Mouse (Mus musculus) liver, embryonic 15.5 days (tissue): Measurements from ENCODE around the gene Tamm41. TPM values are rescaled to one million over a fixed set of nuclear protein-coding genes. Genes with fewer than 3 reads are reported as not detected.

Experiments
- ATAC-seq: fragments of 200-750 bp; cut with Nextera tagmentation; 2 replicates; pipeline ENCODE4 v1.8.0; 2017; ENCODE audit warnings: moderate number of reproducible peaks, mild to moderate bottlenecking, moderate library complexity; ENCODE audit not compliant: insufficient read depth
- H3K27ac ChIP-seq: fragments of 300-500 bp; sonication (generic); replicated peaks from 2 replicates; pipeline ENCODE4 v1.5.1; 2015; ENCODE audit warnings: mild to moderate bottlenecking, inconsistent platforms
- H3K27me3 ChIP-seq: fragments of 300-500 bp; sonication (generic); 2 replicates; pipeline ENCODE4 v1.6.1; 2015; ENCODE audit warnings: mild to moderate bottlenecking, inconsistent platforms
- H3K36me3 ChIP-seq: fragments of 300-500 bp; sonication (generic); replicated peaks from 2 replicates; pipeline ENCODE4 v1.6.1; 2015; ENCODE audit warnings: moderate library complexity, mild to moderate bottlenecking, inconsistent platforms
- H3K4me1 ChIP-seq: fragments of 300-500 bp; sonication (generic); replicated peaks from 2 replicates; pipeline ENCODE4 v1.6.1; 2015; ENCODE audit warnings: inconsistent platforms
- H3K4me2 ChIP-seq: fragments of 300-500 bp; sonication (generic); 2 replicates; pipeline ENCODE4 v1.6.1; 2015; ENCODE audit warnings: moderate library complexity, mild to moderate bottlenecking, inconsistent platforms
- H3K4me3 ChIP-seq: fragments of 300-500 bp; sonication (generic); replicated peaks from 2 replicates; pipeline ENCODE4 v1.5.1; 2015; ENCODE audit warnings: mild to moderate bottlenecking, inconsistent platforms
- H3K9ac ChIP-seq: fragments of 300-500 bp; sonication (generic); 2 replicates; pipeline ENCODE4 v1.6.1; 2015; ENCODE audit warnings: moderate library complexity, mild to moderate bottlenecking, inconsistent platforms
- H3K9me3 ChIP-seq: fragments of 300-500 bp; sonication (generic); replicated peaks from 2 replicates; pipeline ENCODE4 v1.6.1; 2016; ENCODE audit warnings: inconsistent platforms
- WGBS: fragments of 180-500 bp; shearing (Covaris S2); methylation state at CpG from one replicate; pipeline ENCODE4 v1.1.7; 2015; ENCODE audit warnings: mixed read lengths; ENCODE audit not compliant: insufficient replicate concordance; 5-methylcytosine and 5-hydroxymethylcytosine counted together
- polyA plus RNA-seq: library from polyadenylated mRNA; unstranded; fragments of >200 nt; fragmentation: Nextera tagmentation; extraction: Ambion mirVana; gene quantifications from 2 replicates; pipeline ENCODE4 v1.2.1, GENCODE M21; 2015

The Tamm41 gene
- polyA plus RNA-seq, 1 experiment from 2014 or later: 23.7 TPM

- H3K27ac ChIP-seq: no peak overlapping the region
- no peak overlapping the region for H3K4me2 ChIP-seq
- ATAC-seq: no peak
- peaks cover 63% of the 10 kb centered on the region for H3K27me3 ChIP-seq
- no peaks in the 10 kb centered on the region for H3K36me3 ChIP-seq
- H3K4me1 ChIP-seq: peaks cover 17% of the 10 kb centered on the region
- H3K9me3 ChIP-seq: no peaks in the 10 kb centered on the region
- H3K9ac ChIP-seq: no peak overlapping the region
- 47% methylated on average over 5 of the region's 5 CpGs for WGBS
- H3K4me3 ChIP-seq: no peak overlapping the region
Observed at GRCm38 (mm10) chr6:114970895-114971294, 66.8 kb downstream of the Tamm41 start.

DNA sequence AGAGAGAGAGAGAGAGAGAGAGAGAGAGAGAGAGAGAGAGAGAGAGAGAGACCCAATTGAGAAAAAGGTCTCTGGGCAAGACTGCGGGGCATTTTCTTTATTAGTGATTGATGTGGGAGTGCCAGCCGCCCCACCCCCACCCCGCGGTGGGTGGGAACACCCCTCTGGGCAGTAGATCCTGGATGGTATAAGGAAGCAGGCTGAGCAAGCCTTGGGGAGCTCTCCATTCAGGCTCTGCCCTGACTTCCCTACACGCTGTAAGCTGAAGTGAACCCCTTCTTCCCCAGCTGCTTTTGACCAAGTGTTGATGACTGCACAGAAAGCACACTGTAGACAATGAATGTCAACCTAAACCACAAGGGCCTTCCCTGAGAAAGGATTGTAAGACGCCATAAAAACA lies 67.3 kb downstream of the Tamm41 start:
- Histone ChIP-seq H3K27me3 (peaks cover 68% of the 10 kb centered on the region), H3K27ac (no peak overlapping the region), H3K36me3 (no peaks in the 10 kb centered on the region), H3K4me3 (no peak overlapping the region), H3K4me2 (no peak overlapping the region), H3K9ac (no peak overlapping the region), H3K9me3 (no peaks in the 10 kb centered on the region), H3K4me1 (peaks cover 17% of the 10 kb centered on the region)
- ATAC-seq: no peak
- WGBS: 19% methylated on average over 6 of the region's 6 CpGs

DNA sequence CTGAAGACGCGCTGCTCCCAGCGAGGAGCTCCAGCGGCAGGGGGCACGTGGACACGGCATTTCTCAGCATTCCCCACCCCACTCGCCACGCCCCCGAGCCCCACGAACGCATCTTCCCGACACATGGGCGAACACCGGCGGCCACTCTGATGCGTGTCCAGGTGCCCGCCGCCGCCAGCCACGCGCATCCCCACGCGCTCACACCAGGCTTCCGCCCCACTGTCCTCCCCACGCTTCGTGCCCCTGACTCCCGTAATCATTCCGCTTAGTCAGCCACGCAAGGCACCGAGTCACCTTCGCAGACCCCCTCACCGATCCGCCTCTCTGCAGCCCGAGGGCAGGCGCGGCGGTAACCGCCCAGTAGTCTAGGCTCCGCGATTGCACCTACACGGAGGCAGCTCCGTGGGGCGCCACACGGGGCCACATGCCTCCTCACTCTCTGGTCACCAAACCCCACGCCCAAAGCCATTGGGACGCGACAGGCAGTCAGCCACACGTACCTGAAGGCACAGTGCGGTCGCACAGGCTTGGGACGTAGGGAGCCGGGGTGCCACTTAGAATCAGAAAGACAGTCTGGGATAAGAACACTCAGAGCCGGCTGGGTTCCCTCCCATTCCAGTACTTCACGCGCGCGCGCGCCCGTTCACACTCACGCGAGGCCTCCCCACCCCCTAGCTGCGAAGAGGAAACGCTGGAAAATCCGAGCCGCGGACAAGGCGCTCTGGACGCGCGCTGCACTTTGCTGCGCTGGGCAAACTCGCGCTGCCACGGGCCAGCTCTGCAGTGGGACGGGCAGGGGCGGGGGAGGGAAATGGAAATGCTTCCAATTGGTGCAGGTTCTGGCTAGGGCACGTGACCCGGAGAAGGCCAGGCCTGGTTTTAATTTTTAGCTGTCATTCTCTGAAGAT lies 68.2 kb downstream of the Tamm41 start, which contains the start of gene Vgll4:
TSS of gene Vgll4 (minus strand) at position 782 of the 908 bp plus-strand sequence.
- H3K36me3 ChIP-seq: no peaks in the 10 kb centered on the region
- H3K27me3 ChIP-seq: peaks cover 75% of the 10 kb centered on the region
- peak within 1 kb of the TSS; percentile 58 for H3K4me3 ChIP-seq
- peak within 1 kb of the TSS; percentile 83 for H3K4me2 ChIP-seq
- WGBS: 1% methylated on average over 79 of the region's 79 CpGs
- no peak within 1 kb of the TSS for H3K9ac ChIP-seq
- no peaks in the 10 kb centered on the region for H3K9me3 ChIP-seq
- H3K4me1 ChIP-seq: peaks cover 17% of the 10 kb centered on the region
- ATAC-seq: 0 out of 2 replicates have a peak, but pooled peaks have one; percentile 37
- H3K27ac ChIP-seq: no peak within 1 kb of the TSS

GRCm38 (mm10) chr6:114968361-114969212 lies 69.1 kb downstream of the Tamm41 start:
- H3K4me3 ChIP-seq: peak overlapping the region; percentile 58
- no peaks in the 10 kb centered on the region for H3K9me3 ChIP-seq
- no peak overlapping the region for H3K27ac ChIP-seq
- peaks cover 17% of the 10 kb centered on the region for H3K4me1 ChIP-seq
- peak overlapping the region; percentile 83 for H3K4me2 ChIP-seq
- H3K27me3 ChIP-seq: peaks cover 75% of the 10 kb centered on the region
- H3K9ac ChIP-seq: no peak overlapping the region; the same call in 1 of the 2 replicates
- no peaks in the 10 kb centered on the region for H3K36me3 ChIP-seq
- under 1% methylated on average over 82 of the region's 82 CpGs for WGBS
- ATAC-seq: peak; percentile 34

DNA sequence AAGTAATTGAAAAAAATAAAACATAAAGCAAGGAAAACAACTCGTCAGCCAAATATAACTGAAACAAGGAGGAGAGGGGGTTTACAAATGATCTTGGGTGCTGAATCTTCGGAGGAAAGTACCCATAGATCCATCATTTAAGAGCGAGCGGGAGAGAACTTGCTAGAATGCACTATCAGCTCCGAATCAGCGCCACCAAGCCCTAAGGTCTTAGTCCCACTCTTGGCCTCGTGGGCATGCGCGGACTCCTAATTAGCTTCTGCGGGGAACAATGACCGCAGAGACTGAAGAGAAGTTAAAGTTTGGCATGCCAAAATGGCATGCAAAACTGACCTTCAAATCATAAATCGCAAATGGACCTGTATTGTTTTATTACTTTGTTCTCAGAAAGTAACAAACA lies 70.1 kb downstream of the Tamm41 start:
- 49% methylated on average over 12 of the region's 12 CpGs for WGBS
- Histone ChIP-seq H3K4me3 (peak overlapping the region; percentile 58), H3K4me1 (peaks cover 17% of the 10 kb centered on the region), H3K9me3 (no peaks in the 10 kb centered on the region), H3K36me3 (no peaks in the 10 kb centered on the region), H3K9ac (no peak overlapping the region), H3K27me3 (peaks cover 75% of the 10 kb centered on the region), H3K4me2 (no peak overlapping the region; the same call in 1 of the 2 replicates), H3K27ac (no peak overlapping the region)
- no peak for ATAC-seq

GRCm38 (mm10) chr6:114966396-114967154 lies 71.1 kb downstream of the Tamm41 start:
- no peak overlapping the region for H3K4me3 ChIP-seq
- H3K4me1 ChIP-seq: peaks cover 17% of the 10 kb centered on the region
- H3K27ac ChIP-seq: no peak overlapping the region
- 36% methylated on average over 2 of the region's 2 CpGs for WGBS
- H3K4me2 ChIP-seq: no peak overlapping the region
- no peak overlapping the region for H3K9ac ChIP-seq
- H3K9me3 ChIP-seq: no peaks in the 10 kb centered on the region
- no peak for ATAC-seq
- peaks cover 68% of the 10 kb centered on the region for H3K27me3 ChIP-seq
- H3K36me3 ChIP-seq: no peaks in the 10 kb centered on the region

DNA sequence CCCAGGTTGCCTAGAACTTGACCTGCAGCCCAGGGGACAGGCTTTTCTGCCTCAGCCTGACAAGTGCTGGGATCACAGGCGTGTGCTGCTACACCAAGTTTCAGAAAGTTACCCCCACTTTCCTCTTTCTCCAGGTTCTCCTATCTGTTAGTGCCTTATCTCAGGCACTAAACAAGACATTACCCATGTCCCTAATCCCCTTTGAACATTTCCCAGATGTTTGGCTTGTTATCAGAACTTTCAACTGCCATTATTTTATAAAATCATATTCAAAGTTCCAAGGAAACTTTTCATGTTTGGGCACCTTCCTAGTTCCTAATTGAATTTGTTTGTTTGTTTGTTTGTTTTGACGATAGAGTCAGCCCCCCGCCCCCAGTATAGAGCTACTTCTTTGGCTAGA lies 71.9 kb downstream of the Tamm41 start:
- Histone ChIP-seq H3K9me3 (no peaks in the 10 kb centered on the region), H3K36me3 (no peaks in the 10 kb centered on the region), H3K4me1 (peaks cover 17% of the 10 kb centered on the region), H3K9ac (no peak overlapping the region), H3K27me3 (peaks cover 62% of the 10 kb centered on the region), H3K4me3 (no peak overlapping the region), H3K4me2 (no peak overlapping the region), H3K27ac (no peak overlapping the region)
- 43% methylated on average over 3 of the region's 3 CpGs for WGBS
- no peak for ATAC-seq

- Histone ChIP-seq H3K27me3 (peaks cover 58% of the 10 kb centered on the region), H3K27ac (no peak overlapping the region), H3K36me3 (no peaks in the 10 kb centered on the region), H3K9ac (no peak overlapping the region), H3K4me3 (no peak overlapping the region), H3K9me3 (no peaks in the 10 kb centered on the region), H3K4me1 (peaks cover 17% of the 10 kb centered on the region), H3K4me2 (no peak overlapping the region)
- ATAC-seq: no peak
- WGBS: 66% methylated on average over 8 of the region's 8 CpGs
Observed at GRCm38 (mm10) chr6:114965396-114965795, 72.3 kb downstream of the Tamm41 start.

GRCm38 (mm10) chr6:114964235-114964634 lies 73.4 kb downstream of the Tamm41 start:
- peaks cover 46% of the 10 kb centered on the region for H3K27me3 ChIP-seq
- H3K36me3 ChIP-seq: no peaks in the 10 kb centered on the region
- no peak overlapping the region for H3K4me3 ChIP-seq
- no peak overlapping the region for H3K4me2 ChIP-seq
- no peaks in the 10 kb centered on the region for H3K9me3 ChIP-seq
- no peak for ATAC-seq
- no peak overlapping the region for H3K27ac ChIP-seq
- H3K4me1 ChIP-seq: peaks cover 9% of the 10 kb centered on the region
- no peak overlapping the region for H3K9ac ChIP-seq
- WGBS: 56% methylated on average over 2 of the region's 2 CpGs

GRCm38 (mm10) chr6:114963636-114964035 lies 74.0 kb downstream of the Tamm41 start:
- WGBS: 57% methylated on average over 5 of the region's 5 CpGs
- H3K4me2 ChIP-seq: no peak overlapping the region
- no peaks in the 10 kb centered on the region for H3K9me3 ChIP-seq
- H3K4me1 ChIP-seq: peaks cover 3% of the 10 kb centered on the region
- H3K27me3 ChIP-seq: peaks cover 40% of the 10 kb centered on the region
- no peak for ATAC-seq
- no peak overlapping the region for H3K4me3 ChIP-seq
- H3K36me3 ChIP-seq: no peaks in the 10 kb centered on the region
- H3K9ac ChIP-seq: no peak overlapping the region
- no peak overlapping the region for H3K27ac ChIP-seq
